Mouse (Mus musculus): Measurements from ENCODE around the gene Ihh. TPM values are rescaled to one million over a fixed set of nuclear protein-coding genes. Genes with fewer than 3 reads are reported as not detected.
A peak's percentile ranks its signal among the peaks of the same experiment; 100 is the strongest.

Gene Ihh
- polyA plus RNA-seq, 1 experiment from 2014 or later, result 2.9 TPM

GRCm38 (mm10) chr1:74897976-74898375 is 53.5 kb downstream of the Ihh start:
- peaks cover 100% of the 10 kb centered on the region for H3K27me3 ChIP-seq (replicated peaks)
- H3K4me2 ChIP-seq, result no peak overlapping the region
- no peaks in the 10 kb centered on the region for H3K9me3 ChIP-seq (replicated peaks)
- H3K36me3 ChIP-seq, result no peaks in the 10 kb centered on the region
- 0 out of 2 replicates have a peak, but pooled peaks cover 11% of the 10 kb centered on the region for H3K4me1 ChIP-seq
- no peak overlapping the region for H3K4me3 ChIP-seq
- WGBS (ENCODE audit: insufficient replicate concordance), result 7% methylated on average over 7 of the region's 7 CpGs
- no peak for ATAC-seq
- H3K9ac ChIP-seq, result no peak overlapping the region
- no peak overlapping the region for H3K27ac ChIP-seq

MicroRNAs within 50 kb of the gene (microRNA counts, 519-probe panel; counts per million panel counts)
- microRNA mmu-miR-375, result 4,135 counts per million, percentile 78 among the panel's probes with 10 or more counts

Small RNA genes lying within 50 kb of the gene (microRNA-seq; reads per million reads assigned to microRNA genes)
- 2,591 reads per million, percentile 82 among the genes with 10 or more reads in this experiment for gene Mir375

Other genes with a start within 250 kb of the Ihh start
- gene Cyp27a1, start 238.1 kb downstream of the Ihh start, polyA plus RNA-seq (2016; fragmentation: Nextera tagmentation; extraction: Ambion mirVana), result 2.3 and 2.8 TPM in 2 replicates
- 0.13 TPM in 1 of 2 replicates, not detected in the other for gene Prkag3, start 202.5 kb downstream of the Ihh start, polyA plus RNA-seq (2016; fragmentation: Nextera tagmentation; extraction: Ambion mirVana)
- 0.13 and 0.86 TPM in 2 replicates for gene Wnt6, start 179.8 kb downstream of the Ihh start, polyA plus RNA-seq (2016; fragmentation: Nextera tagmentation; extraction: Ambion mirVana)
- not detected in 2 replicates for gene Wnt10a, start 160.2 kb downstream of the Ihh start, polyA plus RNA-seq (2016; fragmentation: Nextera tagmentation; extraction: Ambion mirVana)
- gene Cdk5r2, start 96.7 kb downstream of the Ihh start, polyA plus RNA-seq (2016; fragmentation: Nextera tagmentation; extraction: Ambion mirVana), result not detected in 2 replicates
- 0.29 and 0.36 TPM in 2 replicates for gene Fev, start 66.3 kb downstream of the Ihh start, polyA plus RNA-seq (2016; fragmentation: Nextera tagmentation; extraction: Ambion mirVana)
- not detected in 2 replicates for gene Cryba2, start 58.5 kb downstream of the Ihh start, polyA plus RNA-seq (2016; fragmentation: Nextera tagmentation; extraction: Ambion mirVana)
- not detected in 2 replicates for gene Cfap65, start 16.1 kb downstream of the Ihh start, polyA plus RNA-seq (2016; fragmentation: Nextera tagmentation; extraction: Ambion mirVana)
- gene Nhej1, start 173.5 kb upstream of the Ihh start, polyA plus RNA-seq (2016; fragmentation: Nextera tagmentation; extraction: Ambion mirVana), result 6.7 and 6.8 TPM in 2 replicates
- gene Slc23a3, start 182.2 kb upstream of the Ihh start, polyA plus RNA-seq (2016; fragmentation: Nextera tagmentation; extraction: Ambion mirVana), result 0.36 and 1.1 TPM in 2 replicates
- 53.2 and 54.0 TPM in 2 replicates for gene Cnppd1, start 191.0 kb upstream of the Ihh start, polyA plus RNA-seq (2016; fragmentation: Nextera tagmentation; extraction: Ambion mirVana)
- gene Retreg2, start 191.1 kb upstream of the Ihh start, polyA plus RNA-seq (2016; fragmentation: Nextera tagmentation; extraction: Ambion mirVana), result 69.4 and 73.5 TPM in 2 replicates
- 43.5 and 46.3 TPM in 2 replicates for gene Zfand2b, start 217.0 kb upstream of the Ihh start, polyA plus RNA-seq (2016; fragmentation: Nextera tagmentation; extraction: Ambion mirVana)
- gene Abcb6, start 228.7 kb upstream of the Ihh start, polyA plus RNA-seq (2016; fragmentation: Nextera tagmentation; extraction: Ambion mirVana), result 82.0 and 86.2 TPM in 2 replicates
- 13.4 and 14.5 TPM in 2 replicates for gene Ankzf1, start 240.5 kb upstream of the Ihh start, polyA plus RNA-seq (2016; fragmentation: Nextera tagmentation; extraction: Ambion mirVana)
- 26.2 and 27.3 TPM in 2 replicates for gene Atg9a, start 240.5 kb upstream of the Ihh start, polyA plus RNA-seq (2016; fragmentation: Nextera tagmentation; extraction: Ambion mirVana)

Measured in liver, embryonic 12.5 days (tissue).